Mouse (Mus musculus): Measurements from ENCODE around the gene Aatk.

The Aatk gene

DNA sequence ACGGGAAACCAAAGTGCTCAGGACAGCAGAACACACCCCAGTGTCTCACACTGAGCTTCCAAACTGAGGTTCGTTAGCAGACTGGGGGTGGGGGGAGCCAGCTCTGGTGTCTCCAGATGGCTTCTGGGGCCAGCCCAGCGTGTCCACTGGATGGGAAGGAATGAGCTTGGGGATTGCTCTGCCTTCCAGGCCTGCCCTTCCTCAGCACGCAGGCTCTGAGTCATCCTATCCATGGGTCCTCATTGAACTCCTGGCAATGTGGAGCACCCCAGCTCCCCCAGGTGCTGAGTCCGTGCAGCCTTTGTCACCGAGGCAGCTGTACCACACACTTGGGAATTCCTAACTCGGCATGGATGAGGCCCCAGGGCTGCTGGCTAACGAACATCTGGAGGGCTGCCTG lies 24.8 kb downstream of the Aatk start:
- DNase-seq (ENCODE audit: low spot score) = no peak

DNA sequence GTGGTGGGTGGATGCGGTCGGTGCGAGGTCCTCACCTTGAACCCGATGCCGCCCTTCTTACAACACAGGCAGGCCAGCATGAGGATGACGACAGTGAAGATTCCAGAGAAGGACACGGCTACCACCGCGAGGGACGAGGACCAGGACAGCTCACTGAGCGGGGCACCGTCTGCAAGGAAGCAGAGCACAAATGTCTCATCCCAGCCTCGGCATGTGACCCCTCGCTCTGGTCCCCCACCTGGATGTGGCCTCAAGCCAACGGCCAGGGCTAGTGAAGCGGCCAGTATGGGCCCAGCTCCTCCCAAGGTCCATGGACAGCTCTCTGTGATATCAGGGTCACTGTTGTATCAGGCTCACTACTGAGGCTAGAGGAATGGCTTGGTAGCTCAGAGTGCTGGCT lies 25.6 kb downstream of the Aatk start:
- no peak for DNase-seq (ENCODE audit: low spot score)

DNA sequence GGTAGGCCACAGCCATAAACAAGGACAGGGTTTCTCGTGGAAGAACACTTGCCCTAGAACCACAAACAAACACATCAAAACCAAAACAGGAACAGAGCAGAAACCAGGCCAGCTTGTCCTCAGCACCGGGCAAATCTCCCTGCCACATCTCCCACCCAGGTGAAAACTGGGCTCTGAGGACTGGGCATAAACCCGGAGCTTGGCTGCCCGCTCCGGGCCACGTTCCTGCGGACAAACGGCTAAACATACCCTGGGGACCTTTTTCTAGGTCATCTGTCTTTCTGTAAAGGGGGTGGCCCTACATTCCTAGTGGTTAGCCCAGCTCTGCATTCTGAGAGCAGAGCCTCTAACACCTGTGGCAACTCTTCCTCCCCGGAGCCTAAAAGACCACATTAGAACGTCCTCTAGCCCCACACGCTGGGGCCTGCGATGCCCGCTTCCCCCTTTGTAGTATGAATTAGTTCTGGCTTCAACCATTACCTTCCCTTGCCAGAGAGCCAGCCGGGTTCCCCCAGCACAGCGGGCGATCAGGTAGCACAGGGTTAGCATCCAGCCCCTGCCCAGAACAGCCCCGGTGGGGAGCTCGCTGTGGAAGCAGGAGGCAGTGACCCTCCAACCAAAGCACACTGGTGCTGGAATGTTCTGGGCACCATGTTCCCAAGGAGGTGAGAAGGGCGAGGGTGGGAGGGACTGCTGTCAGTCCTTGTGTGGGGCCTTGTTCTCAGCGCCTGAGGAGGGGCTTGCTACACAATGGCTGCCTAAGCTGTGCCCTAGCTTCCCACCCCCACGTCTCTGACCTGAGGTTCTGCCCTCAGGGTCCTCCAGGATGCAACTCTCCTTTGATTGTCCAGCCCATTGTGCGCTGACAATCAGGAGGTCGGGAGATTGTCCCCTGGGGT lies 27.2 kb downstream of the Aatk start:
- no peak for DNase-seq (ENCODE audit: low spot score)

DNA sequence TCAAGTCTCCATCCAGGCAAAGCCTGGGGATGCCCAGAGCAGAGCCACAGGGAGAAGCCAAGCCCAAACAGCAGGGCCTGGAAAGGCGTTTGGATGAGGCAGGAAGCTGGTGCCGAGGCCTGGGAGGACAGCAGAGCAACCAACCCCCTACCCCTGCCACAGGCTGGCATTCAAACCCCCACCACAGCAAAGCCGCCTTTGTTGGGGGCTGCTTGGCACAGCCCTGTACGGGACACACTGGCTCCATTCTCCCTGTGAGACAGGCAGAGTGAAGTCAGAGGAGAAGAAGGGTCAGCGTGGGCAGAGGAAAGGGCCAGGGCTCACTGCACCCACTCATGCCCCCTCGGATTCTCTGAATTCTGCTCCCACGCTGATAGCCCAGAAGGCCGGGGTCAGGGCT lies 30.0 kb downstream of the Aatk start:
- DNase-seq (ENCODE audit: low spot score) = no peak

DNA sequence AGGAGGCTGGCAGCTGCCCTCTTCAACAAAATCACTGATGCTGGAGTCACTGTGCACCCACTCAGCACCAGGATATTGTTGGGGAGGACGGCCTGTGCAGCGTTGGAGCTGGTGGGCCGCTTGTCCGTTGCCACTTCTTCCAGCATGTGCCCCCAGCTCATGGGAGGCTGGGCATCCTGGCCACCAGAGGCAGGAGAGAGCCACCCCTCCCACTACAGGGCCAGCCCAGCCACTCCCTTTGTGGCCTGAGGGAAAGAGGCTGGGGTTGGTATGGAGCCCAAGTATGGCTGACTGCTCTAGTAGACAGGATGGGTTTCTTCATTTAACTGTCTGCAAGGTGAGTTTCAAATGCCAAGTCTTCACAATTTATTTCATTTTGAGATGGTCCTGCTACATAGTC lies 32.2 kb downstream of the Aatk start:
- no peak for DNase-seq (ENCODE audit: low spot score)

DNA sequence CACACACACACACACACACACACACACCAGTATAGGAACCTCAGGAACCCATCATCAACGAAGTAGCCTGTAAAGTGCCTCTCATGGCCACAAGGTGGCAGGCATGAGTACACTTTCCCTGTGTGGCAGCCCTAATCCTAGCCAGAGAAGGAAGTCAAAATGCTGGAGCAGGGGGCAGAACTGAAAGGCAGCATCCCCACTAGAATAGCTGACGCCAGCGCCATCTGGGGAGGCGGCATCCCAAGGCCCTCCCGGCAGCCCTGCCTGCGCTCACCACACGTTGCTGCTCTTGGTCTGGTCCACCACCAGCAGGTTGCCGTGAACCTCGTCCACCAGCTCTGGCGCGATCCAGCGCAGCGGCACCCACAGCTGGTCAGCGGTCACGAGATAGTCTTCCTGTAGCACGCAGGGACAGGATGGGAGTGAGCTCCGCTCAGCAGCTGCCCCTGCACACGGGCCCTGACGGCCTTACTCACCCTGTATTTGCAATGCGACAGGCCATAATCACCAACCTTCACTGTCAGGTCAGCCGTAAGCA lies 33.7 kb downstream of the Aatk start:
- peak; percentile 81 for DNase-seq (ENCODE audit: low spot score)

DNA sequence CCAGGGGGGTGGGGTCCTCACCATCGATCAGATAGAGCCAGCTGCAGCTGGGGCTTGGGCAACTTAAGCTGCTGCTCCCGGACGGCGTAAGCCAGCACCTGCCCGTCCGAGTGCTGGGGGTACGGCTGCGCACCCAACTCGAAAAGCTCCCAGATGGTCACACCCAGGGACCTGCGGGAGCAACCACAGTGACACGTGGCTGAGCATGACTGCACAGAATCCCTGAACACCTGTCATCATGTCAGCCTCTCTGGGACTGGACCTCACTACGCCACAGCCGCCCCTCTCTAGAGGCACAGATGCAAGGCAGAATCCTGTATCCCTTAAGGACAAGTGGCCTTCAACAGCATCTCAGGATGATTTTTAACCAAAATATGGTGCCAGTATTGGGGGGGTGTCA lies 34.3 kb downstream of the Aatk start:
- no peak for DNase-seq (ENCODE audit: low spot score)

DNA sequence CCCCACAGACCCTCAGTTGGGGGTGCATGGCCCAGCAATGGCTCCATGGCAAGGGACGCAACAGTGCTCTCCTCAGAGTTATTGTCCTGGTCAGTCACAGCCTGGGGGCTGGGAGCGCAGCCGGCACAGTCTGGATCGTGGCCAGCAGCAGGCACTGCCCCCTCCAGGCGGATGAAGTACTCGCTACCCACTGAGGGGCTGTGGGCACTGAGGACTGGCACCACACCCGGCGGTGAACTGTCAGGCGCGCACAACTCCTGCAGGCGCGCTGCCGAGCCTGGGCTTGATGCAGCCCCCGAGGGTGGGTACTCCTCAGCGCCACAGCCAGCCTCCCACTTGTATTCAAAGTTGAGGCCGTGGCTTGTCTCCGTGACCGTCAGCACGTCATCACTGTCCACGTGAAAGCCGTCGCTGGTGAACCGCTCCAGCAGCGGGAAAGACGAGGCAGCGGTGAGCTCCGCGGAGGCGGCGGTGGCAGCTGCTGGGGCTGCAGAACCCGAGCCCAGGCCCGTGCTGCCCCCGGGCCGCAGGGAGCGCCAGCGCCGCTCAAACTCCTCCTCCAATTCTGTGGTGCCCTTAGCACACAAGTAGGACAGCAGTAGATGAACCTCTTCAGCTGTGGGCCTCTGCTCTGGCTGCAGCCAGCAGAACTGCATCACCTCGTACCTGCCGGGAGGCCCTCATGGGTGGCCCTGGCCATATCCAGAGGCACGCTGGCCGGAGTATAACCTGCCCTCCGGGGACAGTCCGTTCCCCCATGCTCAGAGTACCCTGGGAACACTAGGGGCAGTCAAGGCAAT lies 35.0 kb downstream of the Aatk start:
- no peak for DNase-seq (ENCODE audit: low spot score)

DNA sequence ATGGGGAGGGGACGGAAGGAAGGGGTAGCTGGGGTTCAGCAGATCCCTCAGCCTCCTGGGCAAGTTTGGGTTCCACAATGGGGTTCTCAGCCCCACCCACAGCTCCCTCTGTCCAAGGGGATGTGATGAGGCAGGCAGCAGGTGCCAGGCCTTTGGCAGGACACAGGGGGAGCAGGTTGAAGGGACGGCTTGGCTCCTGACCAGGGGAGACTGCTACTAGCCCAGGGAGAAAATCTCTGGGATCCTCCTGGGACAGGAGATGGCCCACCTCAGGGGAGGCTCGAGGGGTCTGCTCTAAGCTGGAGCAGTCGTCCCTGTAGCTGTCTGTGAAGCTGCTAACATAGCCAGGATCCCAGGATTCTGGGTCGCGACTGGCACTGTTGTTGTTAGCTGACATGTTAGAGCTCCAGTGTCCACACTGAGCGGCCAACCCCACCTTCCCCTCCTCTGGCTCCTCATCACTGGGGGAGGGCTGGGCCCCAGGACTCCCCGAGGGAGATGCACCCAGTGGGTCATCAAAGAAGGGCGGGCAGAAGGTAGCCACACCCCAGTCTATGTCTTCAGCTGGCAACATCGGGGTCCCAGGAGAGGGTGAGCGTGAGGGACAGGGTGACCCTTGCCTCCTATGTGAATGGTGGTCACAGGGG lies 35.7 kb downstream of the Aatk start:
- DNase-seq (ENCODE audit: low spot score) = no peak

DNA sequence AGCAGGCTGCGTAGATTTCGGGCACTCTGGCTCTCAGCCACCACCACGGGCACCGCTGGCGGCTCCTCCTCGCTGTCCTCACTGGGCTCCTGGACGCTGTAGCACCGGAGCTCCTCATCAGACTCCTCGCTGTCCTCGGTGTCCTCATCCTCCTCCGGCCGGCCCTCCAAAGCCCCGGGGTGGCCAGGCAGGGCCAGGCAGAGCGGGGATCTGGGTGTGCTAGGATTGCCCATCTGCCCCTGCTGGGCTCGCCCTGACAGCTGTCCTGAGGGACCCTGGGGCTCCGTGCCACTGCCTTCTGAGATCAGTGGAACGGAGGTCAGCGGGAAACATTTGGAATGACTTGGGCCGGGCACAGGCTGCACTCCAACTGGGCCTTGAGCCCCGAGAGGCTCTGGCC lies 37.0 kb downstream of the Aatk start:
- DNase-seq (ENCODE audit: low spot score) = no peak

DNA sequence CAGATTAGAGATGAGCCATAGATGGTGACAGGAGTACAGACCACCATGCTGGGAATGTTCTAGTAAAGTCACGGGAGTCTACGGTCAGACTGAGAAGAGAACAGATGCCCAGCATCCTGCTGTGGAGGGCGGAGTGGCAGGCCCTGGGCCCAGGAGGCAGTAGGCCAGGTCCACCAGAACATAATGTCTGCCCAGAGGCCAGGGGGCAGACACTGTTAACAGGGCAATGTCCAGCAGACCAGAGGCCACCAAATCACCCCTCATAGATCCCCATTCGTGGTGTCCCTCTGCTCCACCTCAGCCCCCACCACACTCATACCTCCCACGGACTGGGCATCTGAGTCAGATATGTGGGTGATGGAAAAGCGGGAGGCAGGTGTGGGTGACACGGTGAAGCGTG lies 38.0 kb downstream of the Aatk start:
- DNase-seq (ENCODE audit: low spot score) = no peak

DNA sequence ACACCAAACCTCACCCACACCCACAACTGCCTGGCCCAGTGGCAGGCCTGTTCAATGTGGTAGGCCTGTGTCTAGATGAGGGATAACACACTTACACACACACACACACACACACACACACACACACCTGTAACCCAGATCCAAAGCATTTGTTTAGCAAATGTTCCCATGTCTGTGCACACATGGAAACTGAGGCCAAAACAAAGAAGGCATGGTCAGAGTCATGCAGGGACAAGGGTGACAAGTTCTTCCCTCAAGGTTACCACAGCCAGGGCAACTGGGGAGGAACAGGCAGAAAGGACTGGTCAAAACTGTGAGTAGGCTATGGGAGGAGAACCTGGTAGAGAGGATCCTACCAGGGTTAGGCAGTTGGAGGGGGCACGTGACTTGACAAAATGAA lies 38.5 kb downstream of the Aatk start:
- no peak for DNase-seq (ENCODE audit: low spot score)

DNA sequence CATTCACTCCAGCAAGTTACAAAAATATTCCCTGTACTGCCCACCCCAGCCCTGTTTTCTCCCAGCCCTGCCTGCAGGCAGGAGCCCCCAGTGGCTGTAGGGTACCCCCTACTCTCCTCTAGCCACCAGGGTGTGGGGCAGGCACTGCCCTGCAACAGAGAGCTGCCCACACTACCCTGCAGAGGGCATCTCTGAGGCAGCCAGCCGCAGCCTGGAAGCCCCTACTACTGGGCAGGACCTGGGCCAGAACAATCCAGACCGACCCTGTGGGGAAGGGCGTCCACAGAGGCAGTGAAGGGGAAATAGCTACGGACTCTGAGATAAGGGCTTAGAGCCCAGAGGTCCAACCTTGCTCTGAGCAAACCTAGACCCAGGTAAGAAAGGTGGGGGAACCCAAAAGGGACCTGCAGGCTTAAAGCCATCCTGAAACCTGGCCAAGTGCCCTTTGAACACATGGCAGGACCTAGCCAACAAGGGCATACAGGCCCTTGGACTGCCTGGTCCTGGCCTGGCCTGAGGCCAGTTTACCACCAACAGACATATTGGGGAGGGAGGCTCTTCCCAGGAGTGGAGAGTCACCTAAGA lies 39.4 kb downstream of the Aatk start:
- DNase-seq (ENCODE audit: low spot score) = no peak

DNA sequence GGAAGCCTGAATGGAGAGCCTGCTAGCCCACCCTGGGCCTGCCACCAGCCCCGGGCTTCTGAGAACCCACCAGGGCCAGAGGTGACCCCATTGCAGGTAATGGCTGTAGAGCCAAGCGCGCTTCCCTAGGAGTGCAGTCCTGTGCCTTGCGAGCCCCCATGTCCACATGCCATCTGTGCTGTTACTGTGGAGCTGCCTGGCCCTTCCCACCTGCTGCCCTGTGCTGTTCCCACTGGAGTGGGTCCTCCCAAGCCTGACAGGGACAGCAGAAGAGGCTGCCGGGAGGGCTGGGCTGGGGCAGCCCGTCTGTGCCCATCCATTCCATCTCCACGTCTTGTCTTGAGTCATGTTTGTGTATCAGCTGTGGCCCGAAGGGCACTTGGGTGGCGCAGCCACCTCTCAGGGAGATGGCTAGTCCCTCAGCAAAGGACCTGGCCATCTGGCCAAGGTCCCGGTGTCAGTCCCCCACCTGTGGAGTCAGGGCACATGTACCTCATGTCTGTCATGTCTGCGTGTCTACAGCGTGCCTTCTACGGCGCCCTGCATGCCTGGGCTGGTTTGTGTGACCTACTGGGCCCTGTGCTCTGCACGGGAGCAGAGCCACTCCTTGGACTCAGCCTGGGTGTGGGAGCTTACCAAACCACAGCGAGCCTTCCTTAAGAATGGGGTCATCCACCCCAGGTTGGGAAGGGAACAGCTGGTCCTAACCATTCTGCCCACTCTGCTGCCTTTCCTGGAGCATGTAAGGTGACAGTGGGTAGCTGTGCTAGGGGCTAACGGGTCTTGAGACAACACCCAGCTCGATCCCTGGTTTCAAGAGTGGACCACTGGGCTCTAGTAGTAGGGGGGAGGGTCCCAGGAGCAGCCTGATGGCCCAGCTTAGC lies 41.3 kb downstream of the Aatk start:
- peak; percentile 72 for DNase-seq (ENCODE audit: low spot score)

DNA sequence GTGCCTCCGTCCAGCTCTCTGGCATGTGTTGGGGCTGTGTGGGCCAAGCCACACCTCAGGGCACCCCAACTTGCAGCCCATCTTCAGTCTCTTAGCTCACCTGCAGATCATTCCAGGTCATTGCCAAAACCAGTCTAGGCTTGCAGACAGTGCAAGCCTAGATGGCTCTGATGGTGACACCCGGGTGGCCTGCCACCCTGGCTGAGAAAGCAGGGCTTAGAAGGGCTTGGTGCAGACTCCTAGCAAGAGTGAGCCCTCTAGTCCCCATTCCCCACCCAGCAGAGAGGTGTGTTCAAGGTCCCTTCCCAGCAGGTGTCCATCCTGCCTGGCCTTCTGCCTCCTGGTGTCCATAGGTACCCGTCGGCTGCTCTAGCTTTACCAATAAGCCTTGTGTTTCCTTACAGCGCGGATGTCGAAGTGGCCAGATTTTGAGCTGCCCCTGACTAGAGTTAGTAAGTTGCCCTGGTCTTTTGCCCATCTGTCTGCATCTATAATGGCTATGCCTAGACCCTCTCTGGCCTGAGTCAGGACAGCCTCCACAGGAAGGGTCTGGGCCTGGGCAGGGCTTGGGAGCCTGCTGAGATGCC lies 44.2 kb downstream of the Aatk start:
- DNase-seq (ENCODE audit: low spot score) = no peak

DNA sequence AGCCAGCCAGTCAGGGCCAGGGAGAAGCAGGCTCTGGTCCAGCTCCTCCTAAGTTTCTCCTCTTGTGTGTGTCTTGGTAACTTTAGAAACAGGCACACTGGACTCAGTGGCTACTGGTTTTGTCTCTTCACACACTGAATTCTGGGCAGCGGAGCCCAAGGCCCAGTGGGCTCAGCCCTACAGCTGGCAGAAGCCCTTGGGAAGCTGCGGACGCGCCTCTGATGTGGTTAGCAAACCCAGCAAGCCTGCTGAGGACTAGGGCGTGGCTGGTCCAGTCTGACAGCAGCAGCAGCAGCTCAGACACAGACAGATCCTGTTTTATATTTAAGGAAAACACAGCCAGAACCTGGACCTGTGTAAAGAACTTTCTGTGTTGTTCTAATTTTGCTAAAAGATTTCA lies 44.9 kb downstream of the Aatk start:
- DNase-seq (ENCODE audit: low spot score) = no peak

DNA sequence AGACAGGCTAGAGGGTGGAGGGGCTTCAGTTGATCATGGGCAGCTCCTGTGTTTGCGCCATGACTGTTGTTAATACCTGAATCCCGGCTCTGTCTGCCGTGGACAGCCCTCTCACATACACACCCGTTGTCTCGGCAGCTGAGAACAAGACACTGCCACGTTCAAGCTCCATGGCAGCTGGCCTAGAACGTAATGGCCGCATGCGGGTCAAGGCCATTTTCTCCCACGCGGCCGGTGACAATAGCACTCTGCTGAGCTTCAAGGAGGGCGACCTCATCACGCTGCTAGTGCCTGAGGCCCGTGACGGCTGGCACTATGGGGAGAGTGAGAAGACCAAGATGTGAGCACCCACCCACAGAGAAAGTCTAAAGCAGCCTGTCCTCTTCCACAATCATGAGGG lies 49.6 kb downstream of the Aatk start:
- DNase-seq (ENCODE audit: low spot score) = no peak

DNA sequence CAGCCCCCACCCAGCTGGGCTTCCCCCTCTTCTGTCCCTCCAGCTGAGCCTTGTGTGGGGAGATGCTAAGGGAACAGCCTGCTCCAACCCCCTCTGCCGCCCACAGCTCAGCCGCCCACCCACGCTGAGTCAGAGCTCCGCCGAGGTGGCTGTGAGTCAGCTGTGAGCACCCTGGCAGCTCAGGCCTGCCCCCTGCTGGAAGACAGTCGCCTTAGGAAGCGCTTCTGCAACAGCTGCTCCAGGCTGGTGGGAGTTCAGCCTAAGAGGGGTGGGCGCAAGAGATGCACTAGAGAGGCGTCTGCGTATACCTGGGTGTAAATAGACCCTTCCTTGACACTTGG lies 55.7 kb downstream of the Aatk start:
- DNase-seq (ENCODE audit: low spot score) = peak; percentile 95

DNA sequence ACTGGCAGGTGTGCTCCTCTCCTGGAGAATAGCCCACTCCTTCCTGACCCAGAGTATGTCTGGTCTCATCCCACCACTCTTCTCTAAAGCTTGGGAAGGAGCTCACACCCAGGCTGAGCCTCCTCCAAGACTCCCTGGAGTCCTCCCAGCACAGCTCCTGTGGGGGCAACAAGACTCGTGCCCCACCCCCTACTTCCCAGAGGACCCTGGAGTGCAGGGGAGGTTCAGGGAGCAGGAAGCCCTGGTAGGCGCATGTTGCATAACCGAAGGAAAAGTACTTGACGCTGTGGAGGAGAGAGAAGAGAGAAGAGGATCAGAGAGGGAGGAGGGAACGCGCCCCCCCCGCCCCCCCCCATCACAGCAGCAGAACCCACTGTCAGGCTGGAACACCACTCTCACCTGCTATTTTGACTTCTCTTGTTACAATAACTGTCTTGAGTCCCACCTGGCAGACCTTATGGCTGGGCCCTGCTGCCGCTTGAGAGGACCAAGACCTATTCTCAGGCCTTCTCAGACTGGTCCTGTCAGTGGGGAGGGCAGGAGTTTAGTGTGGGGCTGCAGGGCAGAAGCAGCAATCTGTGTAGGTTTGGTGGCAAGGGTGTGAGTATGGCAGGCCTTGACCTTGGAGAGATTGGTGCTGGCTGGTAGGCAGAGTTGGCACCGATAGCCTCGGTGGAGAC lies 56.2 kb downstream of the Aatk start:
- no peak for DNase-seq (ENCODE audit: low spot score)

DNA sequence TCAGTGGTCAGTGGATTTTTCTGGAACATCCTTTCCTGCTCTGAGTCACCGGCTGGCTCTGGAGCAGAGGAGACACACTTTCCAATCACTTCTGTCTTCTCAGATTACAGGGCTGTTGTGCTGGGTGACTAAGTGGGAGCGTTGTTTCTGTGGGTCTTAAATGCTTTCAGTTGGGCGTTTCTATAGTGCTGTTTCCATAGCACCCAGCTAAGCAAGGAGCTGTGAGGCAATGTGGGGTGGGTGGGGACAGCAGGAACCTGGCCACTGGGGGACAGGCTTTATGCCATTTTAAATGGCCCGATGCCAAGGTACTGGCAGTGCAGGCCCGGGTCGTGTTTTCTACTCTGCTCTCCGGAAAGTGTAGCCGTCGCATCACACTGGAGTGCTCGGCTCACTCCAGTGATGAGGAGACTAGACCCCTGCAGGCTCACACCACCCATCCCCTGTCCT lies 57.8 kb downstream of the Aatk start:
- peak; percentile 74 for DNase-seq (ENCODE audit: low spot score)
